ENCODE assay signal across 21 mouse cellular contexts in the genomic region with DNA sequence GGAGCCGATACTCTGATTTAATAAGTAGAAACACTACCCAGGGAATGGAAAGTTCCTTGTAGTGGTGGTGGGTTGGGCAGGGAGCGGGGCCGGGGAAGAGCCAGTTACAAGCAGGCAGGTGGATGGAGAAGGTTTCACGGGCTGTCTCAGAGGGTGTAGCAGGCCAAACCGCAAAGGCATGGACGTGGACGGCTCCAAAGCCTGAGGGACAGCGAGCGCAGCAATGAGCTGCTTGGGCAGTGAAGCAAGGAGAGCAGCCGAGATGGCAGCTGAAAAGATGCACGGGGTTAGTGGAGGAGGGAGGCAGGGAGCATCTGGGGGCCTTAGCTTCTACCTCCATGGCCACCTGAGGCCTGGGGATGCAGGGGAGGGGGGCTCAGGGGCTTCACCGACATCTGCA. TPM values are rescaled to one million over a fixed set of nuclear protein-coding genes. Genes with fewer than 3 reads are reported as not detected.
DNase-seq lines count a peak whose midpoint lies in the region; ATAC-seq lines count a peak whose summit lies in the region.
"Had no signal": no experiment of that assay in that cellular context is flagged by ENCODE, and none has a peak within 500 bp of the region (broad histone marks: within the 10 kb centered on the region; RNA-seq: fewer than 3 reads in every experiment).

No protein-coding gene starts in this region.

- WGBS in kidney, embryonic 15.5 days: 43% methylated on average over 12 of the region's 12 CpGs
- WGBS in neural tube, embryonic 11.5 days: 59% methylated on average over 12 of the region's 12 CpGs
- WGBS in hindbrain, embryonic 16.5 days: 34% methylated on average over 12 of the region's 12 CpGs

- no peak overlapping the region for H3K4me2 ChIP-seq in kidney, embryonic 15.5 days
- no peak overlapping the region for H3K4me2 ChIP-seq in neural tube, embryonic 11.5 days (ENCODE audit: low read depth)
- no peak overlapping the region for H3K4me2 ChIP-seq in hindbrain, embryonic 16.5 days (ENCODE audit: low read length)
- H3K4me2 ChIP-seq: embryonic facial prominence, embryonic 12.5 days; heart, embryonic 12.5 days; hindbrain, embryonic 15.5 days had no signal

- H3K9ac ChIP-seq in kidney, embryonic 15.5 days: no peak overlapping the region
- no peak overlapping the region for H3K9ac ChIP-seq in neural tube, embryonic 11.5 days (ENCODE audit: low read length)
- no peak overlapping the region for H3K9ac ChIP-seq in hindbrain, embryonic 16.5 days (ENCODE audit: low read depth, low read length)
- H3K9ac ChIP-seq: embryonic facial prominence, embryonic 12.5 days; forebrain, postnatal 0 days; heart, embryonic 12.5 days; hindbrain, embryonic 15.5 days had no signal

- H3K27ac ChIP-seq in kidney, embryonic 15.5 days: no peak overlapping the region
- H3K27ac ChIP-seq in neural tube, embryonic 11.5 days (ENCODE audit: low read depth, low read length): no peak overlapping the region
- H3K27ac ChIP-seq in hindbrain, embryonic 16.5 days (ENCODE audit: low read depth, low read length): no peak overlapping the region
- H3K27ac ChIP-seq: embryonic facial prominence, embryonic 12.5 days; hindbrain, embryonic 15.5 days; macrophage had no signal

- DNase-seq in kidney, postnatal 14 days: no peak
- peak; percentile 24 for DNase-seq in neural tube, embryonic 11.5 days (ENCODE audit: low spot score)
- no peak for DNase-seq in neural tube, embryonic 10.5 days (ENCODE audit: extremely low spot score, low spot score)
- DNase-seq in spleen, postnatal 36 days (ENCODE audit: low spot score in 2 of 2): no peak
- no peak for DNase-seq in cerebellum, postnatal 14 days
- DNase-seq: adrenal gland, adult 2 months; cerebellum, adult 11 months; cerebellum, postnatal 25 days; forebrain, postnatal 0 days; gastrocnemius, postnatal 14 days; heart, postnatal 10 days; kidney, postnatal 10 days; thymus, adult 2 months had no signal

- peak; percentile 33; the same call in 1 of the 2 replicates for ATAC-seq in kidney, embryonic 15.5 days (replicated peaks; ENCODE audit: low FRiP score)
- ATAC-seq in neural tube, embryonic 11.5 days (ENCODE audit: insufficient read depth, low FRiP score, low TSS enrichment): no peak
- ATAC-seq in hindbrain, embryonic 16.5 days: peak; percentile 42
- ATAC-seq: forebrain, postnatal 0 days; intestine, embryonic 16.5 days had no signal

- H3K36me3 ChIP-seq in kidney, embryonic 15.5 days: no peaks in the 10 kb centered on the region
- no peaks in the 10 kb centered on the region for H3K36me3 ChIP-seq in neural tube, embryonic 11.5 days (ENCODE audit: control insufficient read depth, insufficient read depth, low read length)
- no peaks in the 10 kb centered on the region for H3K36me3 ChIP-seq in hindbrain, embryonic 16.5 days (ENCODE audit: control insufficient read depth, insufficient read depth, low read length)
- H3K36me3 ChIP-seq: embryonic facial prominence, embryonic 12.5 days; heart, embryonic 12.5 days; hindbrain, embryonic 15.5 days had no signal

- 0 out of 2 replicates have a peak, but pooled peaks cover 6% of the 10 kb centered on the region for H3K27me3 ChIP-seq in kidney, embryonic 15.5 days
- H3K27me3 ChIP-seq in neural tube, embryonic 11.5 days (ENCODE audit: control insufficient read depth, insufficient read depth, low read length): no peaks in the 10 kb centered on the region
- no peaks in the 10 kb centered on the region for H3K27me3 ChIP-seq in hindbrain, embryonic 16.5 days (replicated peaks; ENCODE audit: control insufficient read depth, insufficient read depth, low read length)
- H3K27me3 ChIP-seq: hindbrain, embryonic 15.5 days had no signal

- no peaks in the 10 kb centered on the region for H3K4me1 ChIP-seq in kidney, embryonic 15.5 days
- H3K4me1 ChIP-seq in neural tube, embryonic 11.5 days (ENCODE audit: control insufficient read depth, insufficient read depth, low read length): 0 out of 2 replicates have a peak, but pooled peaks cover 2% of the 10 kb centered on the region
- no peaks in the 10 kb centered on the region; the same call in 1 of the 2 replicates for H3K4me1 ChIP-seq in hindbrain, embryonic 16.5 days (ENCODE audit: control insufficient read depth, insufficient read depth, low read depth, low read length)
- H3K4me1 ChIP-seq: embryonic facial prominence, embryonic 12.5 days; heart, embryonic 12.5 days had no signal

- no peak overlapping the region for H3K4me3 ChIP-seq in kidney, embryonic 15.5 days (replicated peaks)
- H3K4me3 ChIP-seq in neural tube, embryonic 11.5 days (ENCODE audit: low read depth, low read length): no peak overlapping the region
- H3K4me3 ChIP-seq in hindbrain, embryonic 16.5 days (ENCODE audit: low read length): no peak overlapping the region
- H3K4me3 ChIP-seq: embryonic facial prominence, embryonic 12.5 days; heart, embryonic 12.5 days; hindbrain, embryonic 15.5 days had no signal

- no peaks in the 10 kb centered on the region for H3K9me3 ChIP-seq in kidney, embryonic 15.5 days (replicated peaks)
- H3K9me3 ChIP-seq in neural tube, embryonic 11.5 days (ENCODE audit: control insufficient read depth, low read length): no peaks in the 10 kb centered on the region
- no peaks in the 10 kb centered on the region for H3K9me3 ChIP-seq in hindbrain, embryonic 16.5 days (ENCODE audit: control insufficient read depth, low read length)
- H3K9me3 ChIP-seq: embryonic facial prominence, embryonic 12.5 days; hindbrain, embryonic 15.5 days had no signal

RNA-seq across cellular contexts. Expression of a gene that starts 40.3 kb away (rescaled TPM):
- polyA plus RNA-seq in kidney, embryonic 15.5 days (2015; fragmentation: Nextera tagmentation; extraction: Ambion mirVana): 20.6 and 23.1 TPM in 2 replicates
- 20.8 and 23.9 TPM in 2 replicates for polyA plus RNA-seq in neural tube, embryonic 11.5 days (2014; fragmentation: Nextera tagmentation; extraction: Ambion mirVana)
- 11.4 and 14.1 TPM in 2 replicates for polyA plus RNA-seq in hindbrain, embryonic 16.5 days (2015; fragmentation: Nextera tagmentation; extraction: Ambion mirVana)

RNA-seq across cellular contexts. Expression of a gene that starts 46.7 kb away (rescaled TPM):
- polyA plus RNA-seq in kidney, embryonic 15.5 days (2015; fragmentation: Nextera tagmentation; extraction: Ambion mirVana): 5.8 and 7.0 TPM in 2 replicates
- polyA plus RNA-seq in neural tube, embryonic 11.5 days (2014; fragmentation: Nextera tagmentation; extraction: Ambion mirVana): 35.0 and 35.5 TPM in 2 replicates
- polyA plus RNA-seq in hindbrain, embryonic 16.5 days (2015; fragmentation: Nextera tagmentation; extraction: Ambion mirVana): 44.3 and 50.2 TPM in 2 replicates
- polyA plus RNA-seq: liver, adult 2 months; macrophage had no signal
